13 mouse cellular contexts compared by ENCODE assay signal in genomic region chr6:89407247-89407889, GRCm38 (mm10). TPM values are rescaled to one million over a fixed set of nuclear protein-coding genes. Genes with fewer than 3 reads are reported as not detected.
DNase-seq lines count a peak whose midpoint lies in the region; ATAC-seq lines count a peak whose summit lies in the region.
"Had no signal": no experiment of that assay in that cellular context is flagged by ENCODE, and none has a peak within 500 bp of the region (broad histone marks: within the 10 kb centered on the region; RNA-seq: fewer than 3 reads in every experiment).

No protein-coding gene starts in this region.

- no peak overlapping the region for H3K4me3 ChIP-seq in liver, embryonic 16.5 days (ENCODE audit: low read depth, low read length)
- H3K4me3 ChIP-seq in forebrain, embryonic 16.5 days (replicated peaks; ENCODE audit: low read length) = no peak overlapping the region
- no peak overlapping the region for H3K4me3 ChIP-seq in stomach, embryonic 15.5 days (replicated peaks)
- H3K4me3 ChIP-seq: erythroblast, embryonic 14.5 days had no signal

- H3K9ac ChIP-seq in liver, embryonic 16.5 days (ENCODE audit: low read depth, low read length) = no peak overlapping the region
- H3K9ac ChIP-seq in forebrain, embryonic 16.5 days (replicated peaks; ENCODE audit: low read depth, low read length) = no peak overlapping the region
- H3K9ac ChIP-seq in stomach, embryonic 15.5 days = no peak overlapping the region

- H3K36me3 ChIP-seq in liver, embryonic 16.5 days (ENCODE audit: control insufficient read depth, insufficient read depth) = no peaks in the 10 kb centered on the region
- no peaks in the 10 kb centered on the region for H3K36me3 ChIP-seq in forebrain, embryonic 16.5 days (ENCODE audit: control insufficient read depth, insufficient read depth)
- H3K36me3 ChIP-seq in stomach, embryonic 15.5 days = no peaks in the 10 kb centered on the region

- no peak overlapping the region for H3K27ac ChIP-seq in liver, embryonic 16.5 days (ENCODE audit: low read length)
- H3K27ac ChIP-seq in forebrain, embryonic 16.5 days (ENCODE audit: low read length) = peak overlapping the region; percentile 2
- H3K27ac ChIP-seq in stomach, embryonic 15.5 days = no peak overlapping the region

- DNase-seq in cerebellum, postnatal 10 days = peak; percentile 27 to 28
- DNase-seq in cerebellum, postnatal 14 days = no peak
- no peak for DNase-seq in liver
- no peak for DNase-seq in thymus, postnatal 25 days
- no peak for DNase-seq in kidney, postnatal 4 days
- DNase-seq: gastrocnemius, postnatal 36 days; heart, postnatal 14 days; kidney, adult 2 months; lung, postnatal 14 days had no signal

- H3K4me1 ChIP-seq in liver, embryonic 16.5 days (ENCODE audit: control insufficient read depth, low read depth, low read length) = no peaks in the 10 kb centered on the region
- H3K4me1 ChIP-seq in forebrain, embryonic 16.5 days (replicated peaks; ENCODE audit: control insufficient read depth, insufficient read depth, low read length) = peaks cover 15% of the 10 kb centered on the region
- H3K4me1 ChIP-seq in stomach, embryonic 15.5 days = no peaks in the 10 kb centered on the region

- peaks cover 2% of the 10 kb centered on the region; the same call in 1 of the 2 replicates for H3K27me3 ChIP-seq in liver, embryonic 16.5 days (ENCODE audit: control insufficient read depth, insufficient read depth, low read depth, low read length)
- H3K27me3 ChIP-seq in forebrain, embryonic 16.5 days (replicated peaks; ENCODE audit: control insufficient read depth, insufficient read depth, low read length) = no peaks in the 10 kb centered on the region
- H3K27me3 ChIP-seq in stomach, embryonic 15.5 days (replicated peaks) = no peaks in the 10 kb centered on the region

- 53% methylated on average over 3 of the region's 3 CpGs for WGBS in liver, embryonic 16.5 days (ENCODE audit: insufficient replicate concordance)
- WGBS in forebrain, embryonic 16.5 days = 39% methylated on average over 3 of the region's 3 CpGs
- 75% methylated on average over 3 of the region's 3 CpGs for WGBS in stomach, embryonic 15.5 days

- no peaks in the 10 kb centered on the region for H3K9me3 ChIP-seq in liver, embryonic 16.5 days (replicated peaks; ENCODE audit: control insufficient read depth, low read length)
- no peaks in the 10 kb centered on the region for H3K9me3 ChIP-seq in forebrain, embryonic 16.5 days (ENCODE audit: control insufficient read depth, low read length)
- no peaks in the 10 kb centered on the region for H3K9me3 ChIP-seq in stomach, embryonic 15.5 days

- H3K4me2 ChIP-seq in liver, embryonic 16.5 days (ENCODE audit: low read depth, low read length) = no peak overlapping the region
- H3K4me2 ChIP-seq in forebrain, embryonic 16.5 days (ENCODE audit: low read length) = no peak overlapping the region
- no peak overlapping the region for H3K4me2 ChIP-seq in stomach, embryonic 15.5 days

- ATAC-seq in liver, embryonic 16.5 days (ENCODE audit: low read depth) = 0 out of 2 replicates have a peak, but pooled peaks have one; percentile 21
- ATAC-seq in forebrain, embryonic 16.5 days = peak; percentile 81
- ATAC-seq in stomach, embryonic 15.5 days (ENCODE audit: insufficient read depth, low FRiP score, low read depth) = peak; percentile 50; the same call in 1 of the 2 replicates

RNA-seq across cellular contexts. Expression of gene Plxna1, which starts 44.9 kb away (rescaled TPM):
- polyA plus RNA-seq in liver, embryonic 16.5 days (2015; fragmentation: Nextera tagmentation; extraction: Ambion mirVana) = 0.82 and 1.0 TPM in 2 replicates
- 44.1 and 47.8 TPM in 2 replicates for polyA plus RNA-seq in forebrain, embryonic 16.5 days (2015; fragmentation: Nextera tagmentation; extraction: Ambion mirVana)
- 19.9 and 20.6 TPM in 2 replicates for polyA plus RNA-seq in stomach, embryonic 15.5 days (2015; fragmentation: Nextera tagmentation; extraction: Ambion mirVana)

Comparison
In these comparisons a context has a peak if more than half of its experiments do, and no peak if none do; other contexts are left out.
1. DNase-seq: peak in cerebellum, postnatal 10 days (2 of 2); none in cerebellum, postnatal 14 days (0 of 2), liver (single experiment), thymus, postnatal 25 days (single experiment) and kidney, postnatal 4 days (0 of 2).
2. ATAC-seq: peak in every context shown above with its lines; median percentile 81 in forebrain, embryonic 16.5 days; 50 in stomach, embryonic 15.5 days; 21 in liver, embryonic 16.5 days.
3. RNA of gene Plxna1, which starts 44.9 kb away (polyA plus RNA-seq): 44.1 to 47.8 TPM in forebrain, embryonic 16.5 days and 19.9 to 20.6 TPM in stomach, embryonic 15.5 days; 0.82 to 1.0 TPM in liver, embryonic 16.5 days; every median in the first group is over 10 times any median in the second.